Mouse (Mus musculus): ENCODE measurements around the gene Ptprn.
"Not testable (repeated sequence)": the region's sequence is repeated elsewhere in the genome, so short reads cannot be mapped to it uniquely, and the experiment has no call there.

The Ptprn gene

DNA sequence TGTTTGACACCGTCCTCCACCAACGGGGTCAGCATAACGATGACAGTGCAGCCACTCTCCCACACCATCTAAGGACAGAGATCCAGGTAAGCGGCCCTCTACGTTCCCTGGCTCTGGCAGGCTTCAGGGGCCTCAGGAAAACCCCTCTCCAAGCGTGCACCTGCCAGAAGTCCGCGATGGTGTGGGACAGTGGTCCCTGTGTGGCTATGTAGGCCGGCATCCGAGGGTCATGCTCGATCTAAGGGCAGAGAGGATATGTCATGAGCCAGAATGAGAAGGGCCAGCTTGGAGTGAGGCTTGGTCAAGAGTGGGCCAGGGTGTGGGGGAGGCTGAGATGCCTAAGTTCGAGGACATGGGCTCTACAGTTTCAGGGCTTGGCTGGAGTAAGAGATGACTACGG lies 12.0 kb downstream of the Ptprn start:
- DNase-seq: no peak

GRCm38 (mm10) chr1:75251112-75251970 lies 13.0 kb downstream of the Ptprn start:
- DNase-seq: peak; percentile 77

DNA sequence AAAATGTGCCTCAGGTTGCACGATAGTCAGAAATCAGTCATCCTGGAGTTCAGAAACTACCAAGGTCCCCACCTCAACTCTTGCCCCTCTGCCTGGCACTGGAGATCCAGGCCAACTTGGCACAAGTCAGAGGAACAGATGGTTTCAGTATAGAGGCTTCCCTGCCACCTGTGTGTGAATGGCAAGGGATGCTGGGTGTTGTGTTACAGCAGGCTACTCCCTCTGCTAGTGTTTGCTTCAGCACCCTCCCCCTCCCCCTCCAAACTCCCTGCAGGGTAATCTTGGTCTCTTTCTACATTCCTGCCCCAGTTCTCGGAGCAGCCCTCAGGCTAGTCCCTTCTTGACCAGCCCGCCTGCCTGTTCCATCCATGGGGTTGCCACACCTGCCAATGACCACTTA lies 13.8 kb downstream of the Ptprn start:
- DNase-seq: no peak

- no peak for DNase-seq
Measured at GRCm38 (mm10) chr1:75248041-75248772, 16.1 kb downstream of the Ptprn start.

GRCm38 (mm10) chr1:75247071-75247930 lies 17.0 kb downstream of the Ptprn start:
- DNase-seq: no peak

- peak; percentile 74 for DNase-seq
Measured at GRCm38 (mm10) chr1:75244836-75245235, 19.5 kb downstream of the Ptprn start.

GRCm38 (mm10) chr1:75244175-75244826 lies 20.0 kb downstream of the Ptprn start:
- peak; percentile 65 for DNase-seq

- no peak for DNase-seq
Measured at GRCm38 (mm10) chr1:75243411-75243810, 20.9 kb downstream of the Ptprn start.

GRCm38 (mm10) chr1:75239591-75239990 lies 24.7 kb downstream of the Ptprn start:
- peak; percentile 72 for DNase-seq

GRCm38 (mm10) chr1:75236117-75237050 lies 27.9 kb downstream of the Ptprn start, which contains the start of gene Dnajb2:
Gene Dnajb2 (plus strand): TSS chr1:75236406.
- peak; percentile 91 for DNase-seq

- peak; percentile 83 for DNase-seq
Measured at GRCm38 (mm10) chr1:75234606-75235005, 29.7 kb downstream of the Ptprn start.

GRCm38 (mm10) chr1:75232489-75232888 lies 31.8 kb downstream of the Ptprn start:
- not testable (repeated sequence) for DNase-seq

- DNase-seq: no peak
Measured at GRCm38 (mm10) chr1:75231664-75232152, 32.6 kb downstream of the Ptprn start, which contains the start of gene A630095N17Rik. Gene A630095N17Rik (minus strand): TSS chr1:75232102.

DNA sequence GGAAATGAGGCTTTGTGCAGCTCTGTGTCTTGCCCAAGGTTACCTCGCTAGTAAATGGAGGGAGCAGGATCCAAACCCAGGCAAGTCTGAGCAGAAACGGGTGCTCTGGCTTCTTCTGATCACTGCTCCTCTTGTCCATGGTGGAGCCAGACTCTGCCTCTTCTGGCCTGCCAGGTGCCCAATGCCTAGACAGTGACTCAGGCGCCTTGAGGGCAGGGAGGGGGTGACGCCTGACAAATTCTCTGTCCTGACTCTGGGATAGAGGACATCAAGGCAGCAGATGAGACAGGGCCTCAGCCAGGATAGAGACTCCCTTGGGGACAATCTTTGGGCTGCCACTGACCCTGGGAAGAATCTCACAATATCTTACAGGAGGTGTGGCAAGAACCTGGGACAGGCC lies 33.1 kb downstream of the Ptprn start:
- no peak for DNase-seq

DNA sequence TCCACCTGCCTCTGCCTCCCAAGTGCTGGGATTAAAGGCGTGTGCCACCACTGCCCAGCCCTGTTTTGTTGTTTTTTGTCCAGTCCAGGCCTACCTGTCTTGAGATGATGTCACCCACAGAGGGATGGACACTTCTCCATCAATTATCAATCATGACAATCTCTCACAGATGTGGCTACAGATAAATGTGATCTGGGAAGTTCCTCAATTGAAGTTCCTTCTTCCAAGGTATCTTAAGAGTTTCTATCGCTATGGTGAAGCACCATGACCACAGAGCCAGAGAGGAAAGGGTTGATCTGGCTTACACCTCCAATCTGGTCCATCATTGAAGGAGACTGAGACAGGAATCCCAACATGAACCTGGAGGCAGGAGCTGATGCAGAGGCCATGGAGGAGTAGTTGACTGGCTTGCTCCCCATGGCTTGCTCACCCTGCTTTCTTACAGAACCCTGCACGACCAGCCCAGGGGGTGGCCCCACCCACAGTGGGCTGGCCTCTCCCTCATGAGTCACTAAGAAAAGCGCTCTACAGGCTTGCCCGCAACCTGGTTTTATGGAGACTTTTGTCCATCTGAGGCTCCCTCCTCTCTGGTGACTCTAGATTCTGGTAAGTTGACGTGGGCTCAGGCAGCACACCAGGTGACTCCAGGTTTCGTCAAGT lies 33.8 kb downstream of the Ptprn start:
- no peak for DNase-seq

GRCm38 (mm10) chr1:75229158-75229557 lies 35.1 kb downstream of the Ptprn start:
- DNase-seq: no peak

GRCm38 (mm10) chr1:75227653-75228052 lies 36.6 kb downstream of the Ptprn start:
- no peak for DNase-seq

DNA sequence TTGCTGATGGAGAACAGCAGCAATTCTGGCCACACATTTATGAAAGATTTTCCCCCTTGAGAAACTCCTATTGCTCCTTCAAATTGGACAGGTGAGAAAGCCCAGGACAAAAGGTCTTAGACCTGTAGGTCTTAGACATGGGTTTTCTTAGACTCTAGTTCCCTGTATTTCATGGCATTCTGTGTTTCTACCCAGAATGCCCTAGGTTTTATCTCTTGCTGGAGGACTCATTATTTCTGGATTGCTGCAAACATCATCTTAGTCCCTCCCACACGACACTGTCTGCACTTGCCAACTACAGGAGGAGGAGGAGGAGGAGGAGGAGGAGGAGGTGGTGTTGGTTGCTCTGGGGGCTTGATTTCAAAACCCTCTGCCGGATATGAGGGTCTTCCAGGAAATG lies 38.2 kb downstream of the Ptprn start:
- no peak for DNase-seq

- no peak for DNase-seq
Measured at GRCm38 (mm10) chr1:75225473-75225872, 38.8 kb downstream of the Ptprn start.

GRCm38 (mm10) chr1:75223532-75223931 lies 40.8 kb downstream of the Ptprn start:
- no peak for DNase-seq

All from right cerebral cortex, adult 18-20 months (tissue).